Mouse (Mus musculus) skeletal muscle tissue, adult 2 months (tissue): ENCODE measurements at regions not wholly inside any gene's neighbourhood (a gene's known extent, or its start where the extent isn't known, plus 50 kb on each side); places are given as distances from the start of the nearest gene placed in this dataset.
A peak's percentile ranks its signal among the peaks of the same experiment; 100 is the strongest.

Experiments used
- DNase-seq: peaks from one replicate; pipeline ENCODE4 v3.0.0-alpha.2; 2012; ENCODE audit warnings: low read depth, low spot score

- DNase-seq: no peak
These were observed 98.4 kb upstream of the Atp10a start for GRCm38 (mm10) chr7:58557535-58557934.

GRCm38 (mm10) chr7:58568807-58569206 is 87.2 kb upstream of the Atp10a start:
- no peak for DNase-seq

- DNase-seq: peak; percentile 25
These were observed 71.6 kb upstream of the Atp10a start for GRCm38 (mm10) chr7:58584241-58584820.

- DNase-seq: no peak
These were observed 70.2 kb upstream of the Atp10a start for GRCm38 (mm10) chr7:58585626-58586256.

GRCm38 (mm10) chr7:58595951-58596350 is 60.0 kb upstream of the Atp10a start:
- no peak for DNase-seq
